Mouse (Mus musculus): Measurements from ENCODE around the gene Utrn.

DNA sequence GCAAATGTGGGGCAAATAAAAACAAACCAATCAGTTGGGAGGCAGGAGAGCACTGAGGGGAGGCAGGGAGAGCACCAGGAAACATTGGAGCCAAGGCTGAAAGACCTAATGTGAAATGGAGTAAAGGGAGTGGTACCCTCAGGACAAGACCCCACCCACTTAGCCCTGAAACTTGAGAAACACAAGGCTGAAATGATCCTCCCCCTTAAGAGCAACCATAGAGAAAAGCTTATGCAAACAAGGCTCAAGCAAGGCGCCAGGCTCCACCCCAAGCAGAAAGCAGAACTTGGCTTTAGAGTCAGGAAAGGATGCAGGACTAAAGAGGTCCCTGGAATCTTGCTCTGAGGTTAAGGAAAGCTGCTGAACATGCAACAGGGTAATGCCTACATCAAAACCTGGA, 290.1 kb downstream of the Utrn start:
- TF ChIP-seq POLR2A (IDR thresholded peaks at IDR 0.05; ENCODE audit: borderline replicate concordance, control insufficient read depth, low read depth, low read length) (no peak), CTCF (IDR thresholded peaks at IDR 0.05; ENCODE audit: control insufficient read depth, insufficient read depth, low read length) (no peak)
